Mouse (Mus musculus): Measurements from ENCODE around the gene Plet1. TPM values are rescaled to one million over a fixed set of nuclear protein-coding genes. Genes with fewer than 3 reads are reported as not detected.

Plet1 gene
- polyA plus RNA-seq (2015; fragmentation: Nextera tagmentation; extraction: Ambion mirVana), result 0.43 and 0.58 TPM in 2 replicates

DNA sequence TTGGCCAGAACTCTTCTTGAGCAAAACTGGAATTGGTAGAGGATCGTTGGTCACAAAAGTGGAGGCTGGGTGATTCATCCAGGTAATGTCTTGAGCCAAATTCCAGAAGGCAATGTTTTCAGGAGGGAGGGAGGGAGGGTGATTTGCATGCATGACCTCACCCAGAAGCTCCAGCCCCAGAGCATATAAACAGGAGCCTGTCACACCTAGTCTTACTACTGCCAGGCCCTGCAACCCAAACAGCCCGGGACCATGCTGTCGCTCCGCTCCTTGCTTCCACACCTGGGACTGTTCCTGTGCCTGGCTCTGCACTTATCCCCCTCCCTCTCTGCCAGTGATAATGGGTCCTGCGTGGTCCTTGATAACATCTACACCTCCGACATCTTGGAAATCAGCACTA, at the start of gene Plet1:
Gene Plet1, plus strand, starts transcription at position 215 of the 400 bp plus-strand sequence.
- no peak for ATAC-seq
- Histone ChIP-seq H3K27ac (no peak within 1 kb of the TSS), H3K9ac (replicated peaks) (no peak within 1 kb of the TSS), H3K9me3 (no peaks in the 10 kb centered on the region), H3K4me2 (replicated peaks) (no peak within 1 kb of the TSS), H3K36me3 (no peaks in the 10 kb centered on the region), H3K4me3 (replicated peaks) (no peak within 1 kb of the TSS), H3K4me1 (replicated peaks) (peaks cover 18% of the 10 kb centered on the region), H3K27me3 (no peaks in the 10 kb centered on the region)
- WGBS, result 91% methylated on average over 6 of the region's 6 CpGs

- H3K4me1 ChIP-seq (replicated peaks), result peaks cover 19% of the 10 kb centered on the region; the same call in 1 of the 2 replicates
- H3K4me2 ChIP-seq (replicated peaks), result no peak overlapping the region
- H3K9me3 ChIP-seq, result no peaks in the 10 kb centered on the region
- H3K27me3 ChIP-seq, result no peaks in the 10 kb centered on the region
- no peak overlapping the region for H3K27ac ChIP-seq
- no peaks in the 10 kb centered on the region for H3K36me3 ChIP-seq
- ATAC-seq, result no peak
- H3K4me3 ChIP-seq (replicated peaks), result no peak overlapping the region
- WGBS, result 71% methylated on average over 13 of the region's 13 CpGs
- H3K9ac ChIP-seq (replicated peaks), result no peak overlapping the region
Measured at GRCm38 (mm10) chr9:50449048-50449447, 45.3 kb upstream of the Plet1 start.

DNA sequence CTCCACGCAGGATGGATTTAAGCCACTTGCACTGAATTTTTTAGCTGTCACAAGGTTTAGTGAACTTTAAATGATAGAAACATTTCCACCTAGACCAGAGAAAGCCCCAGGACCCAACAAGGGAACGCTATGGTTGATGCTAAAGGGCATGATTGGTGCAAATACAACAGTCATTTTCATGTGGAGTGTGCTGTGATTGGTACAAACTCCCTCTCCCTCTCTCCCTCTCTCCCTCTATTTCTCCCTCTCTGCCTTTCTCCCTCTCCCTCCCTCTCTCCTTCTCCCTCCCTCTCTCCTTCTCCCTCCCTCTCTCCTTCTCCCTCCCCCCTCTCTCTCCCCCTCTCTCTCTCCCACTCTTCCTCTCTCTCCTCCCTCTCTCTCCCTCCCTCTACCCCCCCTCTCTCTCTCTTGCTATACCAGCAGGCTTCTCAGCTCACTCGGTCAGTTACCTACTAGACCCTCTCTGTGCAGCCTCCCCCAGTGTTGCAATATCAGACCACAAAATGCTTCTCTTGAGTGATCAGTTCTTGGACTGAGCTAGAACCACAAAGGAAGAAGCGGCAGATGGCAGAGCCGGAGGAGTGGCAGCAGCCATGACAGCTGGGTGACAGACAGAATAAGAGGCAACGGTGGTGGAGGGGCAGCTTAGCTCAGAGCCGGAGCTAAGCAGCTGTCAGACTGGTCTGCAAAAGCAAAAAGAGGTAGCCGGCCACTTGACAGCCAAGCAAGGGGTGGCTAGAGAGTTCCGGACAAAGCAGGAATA, 42.7 kb upstream of the Plet1 start:
- Histone ChIP-seq H3K9ac (replicated peaks) (no peak overlapping the region), H3K4me3 (replicated peaks) (peak overlapping the region; percentile 13), H3K4me2 (replicated peaks) (peak overlapping the region; percentile 36), H3K27me3 (no peaks in the 10 kb centered on the region), H3K27ac (peak overlapping the region; percentile 71), H3K9me3 (no peaks in the 10 kb centered on the region), H3K36me3 (no peaks in the 10 kb centered on the region), H3K4me1 (replicated peaks) (peaks cover 19% of the 10 kb centered on the region; the same call in 1 of the 2 replicates)
- WGBS, result 38% methylated on average over 9 of the region's 9 CpGs
- ATAC-seq, result peak; percentile 84

DNA sequence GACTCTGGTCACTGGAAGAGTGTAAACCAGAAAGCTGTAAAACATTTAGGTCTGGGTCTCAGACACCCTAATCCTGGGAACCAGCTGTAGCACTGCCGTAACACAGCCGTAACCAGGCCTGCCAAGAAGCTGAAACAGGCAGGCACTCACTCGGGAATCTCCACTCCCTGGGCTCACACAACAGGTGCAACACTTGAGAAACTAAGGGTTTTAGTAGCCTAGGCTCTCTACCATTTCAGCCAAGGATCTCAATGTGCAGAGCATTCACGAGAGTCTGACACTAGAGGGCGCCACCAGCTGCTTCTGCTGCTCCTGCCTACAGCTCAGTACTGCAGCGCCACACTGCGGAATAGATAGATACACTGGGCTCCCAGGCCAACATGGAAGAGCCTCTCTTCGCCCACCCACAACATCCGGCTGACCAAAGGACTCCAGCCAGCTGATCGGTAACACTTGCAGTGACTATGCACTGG, 42.0 kb upstream of the Plet1 start:
- peak overlapping the region; percentile 36 for H3K4me2 ChIP-seq (replicated peaks)
- peak overlapping the region; percentile 13; the same call in 1 of the 2 replicates for H3K4me3 ChIP-seq (replicated peaks)
- ATAC-seq, result peak; percentile 71
- H3K4me1 ChIP-seq (replicated peaks), result peaks cover 19% of the 10 kb centered on the region; the same call in 1 of the 2 replicates
- no peaks in the 10 kb centered on the region for H3K27me3 ChIP-seq
- H3K9me3 ChIP-seq, result no peaks in the 10 kb centered on the region
- H3K27ac ChIP-seq, result peak overlapping the region; percentile 71
- H3K36me3 ChIP-seq, result no peaks in the 10 kb centered on the region
- WGBS, result 12% methylated on average over 10 of the region's 10 CpGs
- 0 out of 2 replicates have a peak overlapping the region, but pooled peaks have one; percentile 30 for H3K9ac ChIP-seq (replicated peaks)

GRCm38 (mm10) chr9:50457596-50457995, 36.7 kb upstream of the Plet1 start:
- WGBS, result 85% methylated on average over 7 of the region's 7 CpGs
- H3K9ac ChIP-seq (replicated peaks), result no peak overlapping the region
- no peaks in the 10 kb centered on the region for H3K36me3 ChIP-seq
- H3K4me1 ChIP-seq (replicated peaks), result peaks cover 1% of the 10 kb centered on the region; the same call in 1 of the 2 replicates
- no peak overlapping the region for H3K27ac ChIP-seq
- no peak for ATAC-seq
- no peak overlapping the region for H3K4me2 ChIP-seq (replicated peaks)
- no peaks in the 10 kb centered on the region for H3K9me3 ChIP-seq
- H3K27me3 ChIP-seq, result no peaks in the 10 kb centered on the region
- H3K4me3 ChIP-seq (replicated peaks), result no peak overlapping the region

DNA sequence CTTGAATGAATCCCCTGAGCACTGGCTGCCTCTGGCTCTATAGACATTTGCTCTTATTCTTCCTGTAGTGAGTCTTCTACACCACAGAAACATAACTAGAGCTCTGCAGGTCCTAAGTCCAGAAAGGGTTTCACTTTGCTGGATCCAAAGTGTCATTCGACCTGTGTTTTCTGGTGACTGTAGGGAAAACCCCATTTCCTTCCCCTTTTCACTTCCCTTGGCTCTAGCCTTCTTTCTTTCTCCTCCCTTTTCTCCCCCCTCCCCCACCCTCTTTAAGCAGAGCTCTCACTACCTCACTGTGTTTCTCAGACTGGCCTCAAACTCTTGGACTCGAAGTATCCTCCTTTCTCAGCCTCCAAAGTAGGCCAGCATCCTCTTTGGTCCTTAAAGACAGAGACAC, 34.8 kb upstream of the Plet1 start:
- whole genome bisulfite sequencing, result 70% methylated on average over 2 of the region's 2 CpGs
- H3K4me2 ChIP-seq (replicated peaks), result no peak overlapping the region
- H3K4me1 ChIP-seq (replicated peaks), result no peaks in the 10 kb centered on the region
- H3K27me3 ChIP-seq, result no peaks in the 10 kb centered on the region
- no peak overlapping the region for H3K9ac ChIP-seq (replicated peaks)
- no peak overlapping the region for H3K27ac ChIP-seq
- H3K4me3 ChIP-seq (replicated peaks), result no peak overlapping the region
- H3K36me3 ChIP-seq, result no peaks in the 10 kb centered on the region
- no peak for ATAC-seq
- no peaks in the 10 kb centered on the region for H3K9me3 ChIP-seq

GRCm38 (mm10) chr9:50462494-50463204, 31.7 kb upstream of the Plet1 start:
- Histone ChIP-seq H3K36me3 (no peaks in the 10 kb centered on the region), H3K9me3 (no peaks in the 10 kb centered on the region), H3K27me3 (no peaks in the 10 kb centered on the region), H3K4me1 (replicated peaks) (no peaks in the 10 kb centered on the region), H3K4me3 (replicated peaks) (no peak overlapping the region), H3K27ac (no peak overlapping the region), H3K4me2 (replicated peaks) (peak overlapping the region; percentile 40), H3K9ac (replicated peaks) (0 out of 2 replicates have a peak overlapping the region, but pooled peaks have one; percentile 19)
- WGBS, result 43% methylated on average over 19 of the region's 19 CpGs
- no peak for ATAC-seq

GRCm38 (mm10) chr9:50463205-50463508, 31.2 kb upstream of the Plet1 start:
- ATAC-seq, result no peak
- no peak overlapping the region for H3K27ac ChIP-seq
- H3K36me3 ChIP-seq, result no peaks in the 10 kb centered on the region
- H3K4me2 ChIP-seq (replicated peaks), result peak overlapping the region; percentile 40; the same call in 1 of the 2 replicates
- no peaks in the 10 kb centered on the region for H3K9me3 ChIP-seq
- H3K4me1 ChIP-seq (replicated peaks), result no peaks in the 10 kb centered on the region
- no peak overlapping the region for H3K9ac ChIP-seq (replicated peaks)
- 39% methylated on average over 4 of the region's 4 CpGs for WGBS
- no peak overlapping the region for H3K4me3 ChIP-seq (replicated peaks)
- no peaks in the 10 kb centered on the region for H3K27me3 ChIP-seq

DNA sequence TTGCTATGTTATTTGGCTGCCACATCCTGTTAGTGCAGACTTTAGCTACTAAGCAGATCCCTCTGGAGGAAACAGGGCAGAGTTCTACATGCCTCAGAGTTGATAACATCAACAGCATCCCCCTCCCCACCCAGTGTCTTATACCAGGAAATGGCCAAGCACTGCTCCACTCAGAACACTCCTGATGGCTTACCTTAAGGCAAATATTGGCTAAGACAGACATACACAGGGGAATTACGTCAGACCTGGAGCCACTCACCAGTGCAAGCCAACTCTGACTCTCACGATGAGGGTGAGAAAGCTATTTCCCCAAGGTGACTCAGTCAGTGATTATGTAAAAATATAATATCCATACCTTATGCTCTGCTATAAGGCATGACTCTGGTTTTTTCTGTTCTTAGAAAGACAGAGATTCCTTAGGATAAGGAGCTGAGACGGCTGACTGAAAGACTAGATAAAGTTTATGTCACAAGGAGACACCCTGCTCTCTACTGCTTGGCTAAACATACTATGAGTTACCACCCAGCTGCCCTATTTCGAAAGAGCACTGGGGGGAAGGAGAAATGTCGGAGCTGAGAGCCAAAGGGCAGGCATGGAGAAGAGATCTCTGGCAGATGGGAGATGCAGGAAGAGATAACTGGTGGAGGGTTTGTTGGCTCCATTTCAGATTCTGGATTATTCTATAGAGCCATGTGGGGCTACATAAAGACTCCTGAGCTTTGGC, 23.8 kb upstream of the Plet1 start:
- no peak overlapping the region for H3K4me3 ChIP-seq (replicated peaks)
- WGBS, result 88% methylated on average over 5 of the region's 5 CpGs
- no peaks in the 10 kb centered on the region for H3K36me3 ChIP-seq
- H3K4me2 ChIP-seq (replicated peaks), result no peak overlapping the region
- H3K27ac ChIP-seq, result no peak overlapping the region
- no peaks in the 10 kb centered on the region for H3K9me3 ChIP-seq
- H3K4me1 ChIP-seq (replicated peaks), result no peaks in the 10 kb centered on the region
- ATAC-seq, result no peak
- H3K9ac ChIP-seq (replicated peaks), result no peak overlapping the region
- no peaks in the 10 kb centered on the region for H3K27me3 ChIP-seq

DNA sequence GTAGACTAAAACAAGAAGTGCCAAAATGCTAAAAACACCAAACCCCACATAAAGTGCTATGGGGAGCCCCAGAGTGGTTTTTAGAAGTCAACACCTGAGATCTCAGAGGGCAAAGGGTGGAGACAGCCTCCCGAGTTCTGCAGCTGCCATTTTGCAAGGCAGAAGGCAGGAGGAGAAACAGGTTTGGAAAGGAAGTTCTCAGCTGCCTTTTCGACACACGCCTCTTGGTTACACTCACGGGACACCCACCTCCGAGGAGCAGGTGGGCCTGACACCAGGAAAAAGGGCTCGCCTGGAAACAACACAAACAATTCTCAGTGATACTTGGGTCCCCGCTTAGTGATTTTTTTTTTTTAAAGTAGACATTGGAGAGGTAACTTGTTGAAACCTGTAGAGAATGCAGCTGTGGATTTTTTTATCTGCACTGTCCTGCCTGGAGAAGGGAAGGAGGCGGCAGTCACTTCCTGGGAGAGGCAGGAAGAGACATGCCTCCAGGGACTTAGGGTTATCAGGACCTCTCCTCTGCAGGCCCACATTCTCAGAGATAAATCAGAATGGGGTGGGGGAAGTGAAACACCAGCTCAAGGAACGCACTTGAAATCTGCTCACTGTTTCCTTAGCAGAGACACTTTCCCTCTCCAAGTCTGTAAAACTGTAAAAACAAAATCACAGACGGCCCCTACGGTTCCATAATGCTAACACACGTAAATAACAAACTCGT, 23.0 kb upstream of the Plet1 start:
- Histone ChIP-seq H3K9me3 (no peaks in the 10 kb centered on the region), H3K4me3 (replicated peaks) (no peak overlapping the region), H3K9ac (replicated peaks) (no peak overlapping the region), H3K27ac (no peak overlapping the region), H3K27me3 (no peaks in the 10 kb centered on the region), H3K4me1 (replicated peaks) (no peaks in the 10 kb centered on the region), H3K4me2 (replicated peaks) (no peak overlapping the region), H3K36me3 (no peaks in the 10 kb centered on the region)
- no peak for ATAC-seq
- 87% methylated on average over 13 of the region's 13 CpGs for WGBS

- ATAC-seq, result no peak
- Histone ChIP-seq H3K36me3 (no peaks in the 10 kb centered on the region), H3K4me1 (replicated peaks) (0 out of 2 replicates have a peak, but pooled peaks cover 9% of the 10 kb centered on the region), H3K4me3 (replicated peaks) (no peak overlapping the region), H3K27ac (no peak overlapping the region), H3K9me3 (no peaks in the 10 kb centered on the region), H3K27me3 (0 out of 2 replicates have a peak, but pooled peaks cover 4% of the 10 kb centered on the region), H3K9ac (replicated peaks) (no peak overlapping the region), H3K4me2 (replicated peaks) (no peak overlapping the region)
- WGBS, result 85% methylated on average over 7 of the region's 7 CpGs
Measured at GRCm38 (mm10) chr9:50475318-50475717, 19.0 kb upstream of the Plet1 start.

All from midbrain, embryonic 13.5 days (tissue).